Mouse (Mus musculus) cortical plate, adult 2 months (tissue): ENCODE results near the gene Cacna2d3.

Source experiments
- CTCF ChIP-seq: fragments of 200-500 bp; IDR thresholded peaks from 2 replicates; pipeline ENCODE4 v1.5.1; 2011; ENCODE audit warnings: mild to moderate bottlenecking, control low read depth, low read length; ENCODE audit not compliant: insufficient read depth; ENCODE audit errors: extremely low read depth
- POLR2A ChIP-seq: fragments of 200-500 bp; IDR thresholded peaks from 2 replicates; pipeline ENCODE4 v1.6.1; 2011; ENCODE audit warnings: mild to moderate bottlenecking, low read length, control low read depth; ENCODE audit not compliant: insufficient read depth; ENCODE audit errors: extremely low read depth

DNA sequence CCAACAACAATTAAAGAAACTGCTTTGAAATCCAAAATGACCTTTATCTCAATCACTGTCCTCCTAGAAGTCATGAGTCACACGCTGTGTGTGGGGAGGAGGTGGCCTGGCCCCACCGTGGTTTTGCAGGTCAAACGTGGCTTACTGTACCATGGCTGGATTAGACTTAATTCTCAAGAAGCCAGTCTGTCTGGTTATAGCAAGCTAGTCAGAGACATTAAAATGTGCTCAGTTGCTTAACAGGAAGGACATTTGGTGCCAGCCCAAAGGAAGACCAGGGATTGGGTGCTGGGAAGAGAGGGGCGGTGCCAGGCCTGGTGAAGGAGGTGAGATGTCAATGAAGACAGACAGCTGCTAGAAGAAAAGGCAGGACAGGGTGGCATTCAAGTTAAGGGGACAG, 641.0 kb downstream of the Cacna2d3 start:
- TF ChIP-seq CTCF: no peak
- TF ChIP-seq POLR2A: no peak
